Mouse (Mus musculus): Measurements from ENCODE around the gene Unc45b. TPM values are rescaled to one million over a fixed set of nuclear protein-coding genes. Genes with fewer than 3 reads are reported as not detected.

Unc45b gene
- polyA plus RNA-seq (2014; fragmentation: Nextera tagmentation; extraction: Ambion mirVana): 7.5 and 8.3 TPM in 2 replicates

- no peaks in the 10 kb centered on the region for H3K27me3 ChIP-seq (ENCODE audit: control insufficient read depth, insufficient read depth, low read length)
- DNase-seq (ENCODE audit: low spot score) (no peak), ATAC-seq (ENCODE audit: insufficient read depth, low FRiP score, low TSS enrichment) (no peak)
- no peaks in the 10 kb centered on the region for H3K9me3 ChIP-seq (ENCODE audit: control insufficient read depth, low read length)
- H3K4me3 ChIP-seq (ENCODE audit: low read depth, low read length): no peak within 1 kb of the TSS
- WGBS: 80% methylated on average over 4 of the region's 4 CpGs
- H3K36me3 ChIP-seq (ENCODE audit: control insufficient read depth, insufficient read depth, low read length): peaks cover 2% of the 10 kb centered on the region; the same call in 1 of the 2 replicates
- H3K4me2 ChIP-seq (ENCODE audit: low read depth): no peak within 1 kb of the TSS
- no peak within 1 kb of the TSS for H3K9ac ChIP-seq (ENCODE audit: low read length)
- peaks cover 3% of the 10 kb centered on the region; the same call in 1 of the 2 replicates for H3K4me1 ChIP-seq (ENCODE audit: control insufficient read depth, insufficient read depth, low read length)
- no peak within 1 kb of the TSS for H3K27ac ChIP-seq (ENCODE audit: low read depth, low read length)
These were observed at the start of gene Unc45b for GRCm38 (mm10) chr11:82910250-82910649. TSS of gene Unc45b (plus strand) at chr11:82910550.

- H3K9me3 ChIP-seq (ENCODE audit: control insufficient read depth, low read length): no peaks in the 10 kb centered on the region
- ATAC-seq (ENCODE audit: insufficient read depth, low FRiP score, low TSS enrichment): no peak
- WGBS: 87% methylated on average over 6 of the region's 6 CpGs
These were observed 49.6 kb upstream of the Unc45b start for GRCm38 (mm10) chr11:82860759-82861158.

GRCm38 (mm10) chr11:82861558-82861957 lies 48.8 kb upstream of the Unc45b start:
- Histone ChIP-seq H3K27me3 (ENCODE audit: control insufficient read depth, insufficient read depth, low read length) (no peaks in the 10 kb centered on the region), H3K4me1 (ENCODE audit: control insufficient read depth, insufficient read depth, low read length) (no peaks in the 10 kb centered on the region), H3K9ac (ENCODE audit: low read length) (no peak overlapping the region), H3K27ac (ENCODE audit: low read depth, low read length) (no peak overlapping the region), H3K4me3 (ENCODE audit: low read depth, low read length) (no peak overlapping the region), H3K9me3 (ENCODE audit: control insufficient read depth, low read length) (no peaks in the 10 kb centered on the region), H3K36me3 (ENCODE audit: control insufficient read depth, insufficient read depth, low read length) (no peaks in the 10 kb centered on the region), H3K4me2 (ENCODE audit: low read depth) (no peak overlapping the region)
- DNase-seq (ENCODE audit: low spot score) (no peak), ATAC-seq (ENCODE audit: insufficient read depth, low FRiP score, low TSS enrichment) (no peak)
- 71% methylated on average over 8 of the region's 8 CpGs for WGBS

More at GRCm38 (mm10) chr11:82860759-82861158, 49.6 kb upstream of the Unc45b start:
- no peak for DNase-seq (ENCODE audit: low spot score)
- H3K27ac ChIP-seq (ENCODE audit: low read depth, low read length): no peak overlapping the region
- no peaks in the 10 kb centered on the region for H3K27me3 ChIP-seq (ENCODE audit: control insufficient read depth, insufficient read depth, low read length)
- no peak overlapping the region for H3K4me2 ChIP-seq (ENCODE audit: low read depth)
- H3K9ac ChIP-seq (ENCODE audit: low read length): no peak overlapping the region
- H3K4me3 ChIP-seq (ENCODE audit: low read depth, low read length): no peak overlapping the region
- no peaks in the 10 kb centered on the region for H3K36me3 ChIP-seq (ENCODE audit: control insufficient read depth, insufficient read depth, low read length)
- H3K4me1 ChIP-seq (ENCODE audit: control insufficient read depth, insufficient read depth, low read length): no peaks in the 10 kb centered on the region

DNA sequence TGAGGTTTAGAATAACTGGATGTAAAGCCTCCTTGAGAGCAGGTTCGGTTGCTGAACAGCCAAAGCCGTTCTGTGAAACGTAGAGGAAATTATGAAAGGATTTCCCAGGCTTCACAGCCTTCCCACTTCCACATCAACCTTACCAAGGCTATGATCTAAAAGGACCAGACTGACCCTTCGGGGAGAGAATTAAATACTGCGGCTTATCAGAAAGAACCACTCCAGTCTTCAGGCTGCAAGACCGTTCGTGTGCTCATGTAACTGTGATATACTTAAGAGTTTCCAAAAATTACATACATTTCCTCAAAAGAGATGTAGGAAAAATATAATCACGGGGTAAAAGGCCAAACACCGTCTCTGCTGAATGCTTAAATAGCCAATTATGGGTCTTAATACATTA lies 47.7 kb upstream of the Unc45b start:
- no peaks in the 10 kb centered on the region for H3K27me3 ChIP-seq (ENCODE audit: control insufficient read depth, insufficient read depth, low read length)
- no peak overlapping the region for H3K27ac ChIP-seq (ENCODE audit: low read depth, low read length)
- no peak overlapping the region for H3K4me3 ChIP-seq (ENCODE audit: low read depth, low read length)
- 86% methylated on average over 9 of the region's 9 CpGs for WGBS
- H3K4me2 ChIP-seq (ENCODE audit: low read depth): no peak overlapping the region
- no peak for DNase-seq (ENCODE audit: low spot score)
- no peak overlapping the region for H3K9ac ChIP-seq (ENCODE audit: low read length)
- no peak for ATAC-seq (ENCODE audit: insufficient read depth, low FRiP score, low TSS enrichment)
- H3K36me3 ChIP-seq (ENCODE audit: control insufficient read depth, insufficient read depth, low read length): no peaks in the 10 kb centered on the region
- H3K4me1 ChIP-seq (ENCODE audit: control insufficient read depth, insufficient read depth, low read length): no peaks in the 10 kb centered on the region
- no peaks in the 10 kb centered on the region for H3K9me3 ChIP-seq (ENCODE audit: control insufficient read depth, low read length)

- Histone ChIP-seq H3K9ac (ENCODE audit: low read length) (no peak overlapping the region), H3K9me3 (ENCODE audit: control insufficient read depth, low read length) (no peaks in the 10 kb centered on the region), H3K4me1 (ENCODE audit: control insufficient read depth, insufficient read depth, low read length) (no peaks in the 10 kb centered on the region), H3K36me3 (ENCODE audit: control insufficient read depth, insufficient read depth, low read length) (no peaks in the 10 kb centered on the region), H3K4me2 (ENCODE audit: low read depth) (no peak overlapping the region), H3K27ac (ENCODE audit: low read depth, low read length) (no peak overlapping the region), H3K27me3 (ENCODE audit: control insufficient read depth, insufficient read depth, low read length) (no peaks in the 10 kb centered on the region), H3K4me3 (ENCODE audit: low read depth, low read length) (no peak overlapping the region)
- no peak for ATAC-seq (ENCODE audit: insufficient read depth, low FRiP score, low TSS enrichment)
- no peak for DNase-seq (ENCODE audit: low spot score)
- 69% methylated on average over 2 of the region's 2 CpGs for WGBS
These were observed 47.3 kb upstream of the Unc45b start for GRCm38 (mm10) chr11:82863059-82863458.

DNA sequence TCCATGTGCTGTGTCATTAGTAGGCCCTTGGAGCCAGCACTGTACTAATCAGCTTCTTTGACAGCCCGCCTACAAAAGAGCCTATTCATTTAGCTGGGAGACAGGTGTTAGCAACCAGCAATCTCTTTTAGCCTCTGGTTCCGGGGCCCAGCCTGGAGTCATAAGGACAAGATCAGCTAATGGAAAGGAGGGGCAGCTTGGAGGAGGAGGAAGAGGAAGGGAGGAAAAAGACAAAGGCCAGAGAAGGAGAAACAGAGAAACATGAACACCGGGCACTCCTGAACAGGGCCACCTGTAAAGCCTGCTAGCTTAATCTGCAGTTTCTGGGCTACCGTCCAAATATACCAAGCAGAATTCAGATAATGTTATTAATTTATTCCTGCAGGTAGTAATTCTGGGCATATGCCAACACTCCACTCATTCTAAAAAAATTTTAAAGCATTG lies 46.8 kb upstream of the Unc45b start:
- no peak for ATAC-seq (ENCODE audit: insufficient read depth, low FRiP score, low TSS enrichment)

GRCm38 (mm10) chr11:82865957-82866356 lies 44.4 kb upstream of the Unc45b start:
- no peaks in the 10 kb centered on the region for H3K27me3 ChIP-seq (ENCODE audit: control insufficient read depth, insufficient read depth, low read length)
- WGBS: 85% methylated on average over 10 of the region's 10 CpGs
- no peak overlapping the region for H3K9ac ChIP-seq (ENCODE audit: low read length)
- H3K9me3 ChIP-seq (ENCODE audit: control insufficient read depth, low read length): no peaks in the 10 kb centered on the region
- no peaks in the 10 kb centered on the region for H3K4me1 ChIP-seq (ENCODE audit: control insufficient read depth, insufficient read depth, low read length)
- no peak overlapping the region for H3K27ac ChIP-seq (ENCODE audit: low read depth, low read length)
- H3K36me3 ChIP-seq (ENCODE audit: control insufficient read depth, insufficient read depth, low read length): no peaks in the 10 kb centered on the region
- no peak for ATAC-seq (ENCODE audit: insufficient read depth, low FRiP score, low TSS enrichment)
- no peak overlapping the region for H3K4me2 ChIP-seq (ENCODE audit: low read depth)
- no peak for DNase-seq (ENCODE audit: low spot score)
- H3K4me3 ChIP-seq (ENCODE audit: low read depth, low read length): no peak overlapping the region

More for the DNA sequence above, 46.8 kb upstream of the Unc45b start:
- Histone ChIP-seq H3K27ac (ENCODE audit: low read depth, low read length) (no peak overlapping the region), H3K27me3 (ENCODE audit: control insufficient read depth, insufficient read depth, low read length) (no peaks in the 10 kb centered on the region), H3K9me3 (ENCODE audit: control insufficient read depth, low read length) (no peaks in the 10 kb centered on the region), H3K36me3 (ENCODE audit: control insufficient read depth, insufficient read depth, low read length) (no peaks in the 10 kb centered on the region), H3K4me3 (ENCODE audit: low read depth, low read length) (no peak overlapping the region), H3K4me2 (ENCODE audit: low read depth) (no peak overlapping the region), H3K4me1 (ENCODE audit: control insufficient read depth, insufficient read depth, low read length) (no peaks in the 10 kb centered on the region), H3K9ac (ENCODE audit: low read length) (no peak overlapping the region)
- no peak for DNase-seq (ENCODE audit: low spot score)
- 60% methylated on average over 4 of the region's 4 CpGs for WGBS

DNA sequence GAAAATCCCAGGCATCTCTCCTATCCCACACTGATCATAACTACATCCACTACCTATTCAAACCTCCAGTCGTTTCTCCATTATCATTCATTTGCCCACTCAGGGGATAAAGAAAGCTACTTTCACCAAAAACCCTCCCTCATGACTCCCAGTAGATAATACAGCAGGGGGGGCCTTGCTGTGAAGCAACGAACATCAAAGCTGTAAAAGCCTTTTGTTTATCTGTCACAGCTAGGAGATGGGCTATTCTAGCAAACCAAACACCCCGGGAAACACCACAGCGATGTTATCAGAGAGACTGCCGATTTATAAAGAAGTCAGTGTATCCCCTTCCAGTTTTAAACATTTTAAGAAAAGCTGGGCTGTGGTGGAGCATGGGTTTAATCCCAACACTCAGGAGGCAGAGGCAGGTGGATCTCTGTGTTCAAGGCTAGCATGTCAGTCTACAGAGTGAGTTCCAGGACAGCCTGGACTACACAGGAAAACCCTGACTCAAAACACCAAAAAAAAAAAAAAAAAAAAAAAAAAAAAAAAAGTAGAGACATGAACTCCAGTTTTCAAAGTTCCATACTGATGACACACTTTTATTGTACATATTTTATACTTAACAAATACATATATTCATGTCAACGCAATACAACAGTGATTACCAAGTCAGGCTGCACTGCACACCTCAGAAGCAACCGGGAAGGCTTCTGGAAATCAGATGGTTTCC lies 43.3 kb upstream of the Unc45b start:
- Histone ChIP-seq H3K36me3 (ENCODE audit: control insufficient read depth, insufficient read depth, low read length) (no peaks in the 10 kb centered on the region), H3K9ac (ENCODE audit: low read length) (no peak overlapping the region), H3K27ac (ENCODE audit: low read depth, low read length) (no peak overlapping the region), H3K4me2 (ENCODE audit: low read depth) (no peak overlapping the region), H3K9me3 (ENCODE audit: control insufficient read depth, low read length) (no peaks in the 10 kb centered on the region), H3K4me1 (ENCODE audit: control insufficient read depth, insufficient read depth, low read length) (no peaks in the 10 kb centered on the region), H3K27me3 (ENCODE audit: control insufficient read depth, insufficient read depth, low read length) (no peaks in the 10 kb centered on the region), H3K4me3 (ENCODE audit: low read depth, low read length) (no peak overlapping the region)
- ATAC-seq (ENCODE audit: insufficient read depth, low FRiP score, low TSS enrichment): no peak
- no peak for DNase-seq (ENCODE audit: low spot score)
- WGBS: 27% methylated on average over 7 of the region's 7 CpGs

DNA sequence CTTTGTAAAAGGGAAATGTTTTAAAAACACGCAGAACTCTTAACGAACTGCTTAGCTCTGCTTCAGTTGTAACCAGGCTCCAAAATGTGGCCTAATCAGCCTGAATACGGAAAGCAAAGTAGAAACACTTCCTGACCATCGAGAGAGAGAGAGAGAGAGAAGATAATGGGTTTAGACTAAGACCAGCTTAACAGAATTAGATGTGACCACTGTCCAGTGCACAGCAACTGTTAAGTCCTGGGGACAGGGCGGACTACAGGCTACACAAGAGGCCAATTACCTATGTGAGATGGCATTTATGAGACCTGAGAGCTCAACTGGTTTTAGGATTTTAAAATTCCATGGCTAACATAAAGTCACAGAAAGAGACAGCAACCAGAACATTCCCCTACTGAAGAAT lies 42.4 kb upstream of the Unc45b start:
- H3K9ac ChIP-seq (ENCODE audit: low read length): no peak overlapping the region
- WGBS: 88% methylated on average over 5 of the region's 5 CpGs
- no peaks in the 10 kb centered on the region for H3K9me3 ChIP-seq (ENCODE audit: control insufficient read depth, low read length)
- no peak overlapping the region for H3K4me3 ChIP-seq (ENCODE audit: low read depth, low read length)
- H3K4me1 ChIP-seq (ENCODE audit: control insufficient read depth, insufficient read depth, low read length): no peaks in the 10 kb centered on the region
- no peaks in the 10 kb centered on the region for H3K27me3 ChIP-seq (ENCODE audit: control insufficient read depth, insufficient read depth, low read length)
- H3K27ac ChIP-seq (ENCODE audit: low read depth, low read length): no peak overlapping the region
- ATAC-seq (ENCODE audit: insufficient read depth, low FRiP score, low TSS enrichment): no peak
- no peaks in the 10 kb centered on the region for H3K36me3 ChIP-seq (ENCODE audit: control insufficient read depth, insufficient read depth, low read length)
- no peak for DNase-seq (ENCODE audit: low spot score)
- no peak overlapping the region for H3K4me2 ChIP-seq (ENCODE audit: low read depth)

All from neural tube, embryonic 11.5 days (tissue).